Mouse (Mus musculus): Measurements from ENCODE around the gene Atg16l1.

Gene Atg16l1

DNA sequence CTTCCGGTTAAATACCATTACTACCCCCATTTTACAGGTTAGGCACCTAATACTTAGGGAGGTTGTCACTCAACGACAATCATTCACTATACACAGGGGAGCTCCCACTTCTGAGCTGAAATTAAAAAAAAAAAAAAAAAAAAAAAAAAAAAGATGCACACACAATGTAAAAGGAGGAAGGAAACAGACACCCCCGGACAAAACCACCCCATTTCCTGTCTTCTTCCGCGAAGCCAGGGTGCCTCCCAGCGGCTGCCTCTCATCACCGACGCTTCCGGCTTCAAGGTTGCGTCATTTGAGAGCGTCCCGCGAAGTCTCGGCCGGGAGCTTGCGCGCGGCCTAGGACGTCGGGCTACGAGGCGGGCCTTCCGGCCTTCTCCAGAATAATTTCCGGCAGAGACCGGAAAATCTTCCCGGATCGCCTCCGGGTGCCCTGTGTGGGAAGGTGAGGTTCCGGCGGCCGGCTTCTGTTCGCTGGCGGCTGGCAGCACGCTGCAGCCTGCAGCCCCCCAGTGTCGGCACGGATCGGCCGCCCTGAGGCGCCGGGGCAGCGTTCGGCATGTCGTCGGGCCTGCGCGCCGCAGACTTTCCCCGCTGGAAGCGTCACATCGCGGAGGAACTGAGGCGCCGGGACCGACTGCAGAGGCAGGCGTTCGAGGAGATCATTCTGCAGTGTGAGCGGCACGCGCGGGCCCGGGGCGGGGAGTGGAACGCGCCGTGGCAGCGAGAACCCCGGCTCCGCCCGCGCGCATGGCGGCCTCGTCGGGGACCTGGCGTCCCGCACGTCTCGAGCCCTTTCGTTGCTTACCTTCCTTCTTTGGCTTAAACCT lies at the start of gene Atg16l1:
Atg16l1 (plus strand) TSS at position 230 of the 830 bp plus-strand sequence.
- peak; percentile 66 for DNase-seq (ENCODE audit: extremely low read depth, low read depth, low spot score)

DNA sequence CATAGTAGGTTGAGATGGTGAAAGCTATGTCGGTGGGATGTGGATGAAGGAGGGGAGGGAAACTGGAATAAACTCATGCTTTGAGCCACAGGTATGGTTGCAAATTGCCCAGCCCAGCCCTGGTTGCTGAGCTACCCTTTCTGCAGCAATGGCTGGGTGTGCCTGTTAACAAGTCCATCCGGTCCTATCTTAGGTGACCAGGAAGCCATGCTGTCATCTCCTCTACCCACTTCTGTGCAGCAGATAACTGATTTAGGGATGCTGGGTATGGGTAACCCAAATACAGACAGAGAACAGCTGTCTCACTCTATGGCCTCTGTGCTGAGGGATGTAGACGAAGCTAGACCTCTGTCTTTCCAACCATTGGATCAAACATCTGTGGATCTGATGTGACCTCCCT lies 49.3 kb upstream of the Atg16l1 start:
- no peak for DNase-seq (ENCODE audit: extremely low read depth, low read depth, low spot score)

DNA sequence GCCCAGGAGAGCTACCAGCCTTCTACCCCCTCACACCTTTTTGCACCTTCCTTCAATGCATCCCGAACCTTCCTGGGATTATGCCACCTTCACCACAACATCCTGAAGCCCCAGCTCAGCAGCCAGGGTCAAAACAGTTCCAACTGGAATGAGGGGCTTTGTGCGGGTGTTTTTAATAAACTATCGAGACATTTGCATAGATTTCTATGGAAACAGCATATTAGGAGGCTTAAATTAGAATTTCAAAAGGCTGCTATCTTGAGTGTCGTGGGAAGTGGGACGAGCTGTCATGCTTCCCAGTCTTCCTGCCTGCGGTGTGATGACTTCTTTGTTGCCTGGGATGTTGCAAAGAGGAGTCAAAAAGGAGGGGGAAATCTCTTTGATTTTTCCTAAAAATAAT lies 46.6 kb upstream of the Atg16l1 start:
- no peak for DNase-seq (ENCODE audit: extremely low read depth, low read depth, low spot score)

DNA sequence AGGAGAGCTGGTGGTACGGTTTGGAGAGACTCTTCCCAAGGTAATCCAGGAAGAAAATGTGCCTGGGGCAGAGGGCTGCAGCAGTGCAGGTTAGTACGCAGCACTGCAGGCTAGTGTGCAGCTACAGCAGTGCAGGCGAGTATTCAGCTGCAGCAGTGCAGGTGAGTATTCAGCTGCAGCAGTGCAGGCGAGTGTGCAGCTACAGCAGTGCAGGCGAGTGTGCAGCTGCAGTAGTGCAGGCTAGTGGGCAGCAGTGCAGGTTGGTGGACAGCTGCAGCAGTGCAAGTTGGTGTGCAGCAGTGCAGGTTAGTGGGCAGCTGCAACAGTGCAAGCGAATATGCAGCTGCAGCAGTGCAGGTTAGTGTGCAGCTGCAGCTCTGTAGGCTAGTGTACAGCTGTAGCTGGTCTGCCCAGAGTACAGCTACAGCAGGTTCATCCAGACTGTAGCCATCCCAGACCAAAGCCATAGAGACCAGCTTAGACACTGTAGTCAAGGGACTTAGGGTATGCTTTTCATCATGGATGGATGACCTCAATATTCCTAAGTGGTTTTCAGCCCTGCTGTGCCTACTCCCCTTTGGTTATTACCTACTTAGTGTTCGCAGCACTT lies 45.9 kb upstream of the Atg16l1 start:
- DNase-seq (ENCODE audit: extremely low read depth, low read depth, low spot score), result no peak

DNA sequence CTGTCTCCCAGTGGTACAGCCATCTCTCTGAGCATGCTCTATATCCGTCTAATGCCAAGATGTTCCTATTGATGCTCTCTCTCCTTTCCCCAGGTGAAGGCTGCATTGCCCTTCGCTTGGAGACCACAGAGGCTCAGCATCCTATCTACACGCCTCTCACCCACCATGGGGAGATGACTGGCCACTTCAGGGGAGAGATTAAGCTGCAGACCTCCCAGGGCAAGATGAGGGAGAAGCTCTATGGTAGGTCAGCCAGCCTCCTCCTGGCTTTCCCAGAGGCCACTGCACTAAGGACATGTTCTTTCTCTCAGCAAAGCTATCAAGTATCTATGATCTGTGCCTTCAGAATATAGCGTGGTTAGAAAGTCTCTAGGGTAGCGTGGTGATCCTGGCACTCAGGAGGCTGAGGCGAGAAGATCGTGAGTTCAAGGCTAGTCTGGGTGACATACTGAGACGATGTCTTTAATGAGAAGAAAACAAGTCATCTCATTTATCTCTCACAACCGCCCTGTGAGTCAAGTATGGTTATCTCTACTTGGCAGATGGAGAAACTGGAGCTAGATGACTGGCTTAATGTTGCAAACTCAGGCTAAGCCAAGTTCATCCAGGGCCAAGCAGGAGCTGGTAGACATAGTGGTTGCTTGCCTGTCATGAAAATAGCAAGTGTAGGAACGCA lies 43.6 kb upstream of the Atg16l1 start:
- no peak for DNase-seq (ENCODE audit: extremely low read depth, low read depth, low spot score)

DNA sequence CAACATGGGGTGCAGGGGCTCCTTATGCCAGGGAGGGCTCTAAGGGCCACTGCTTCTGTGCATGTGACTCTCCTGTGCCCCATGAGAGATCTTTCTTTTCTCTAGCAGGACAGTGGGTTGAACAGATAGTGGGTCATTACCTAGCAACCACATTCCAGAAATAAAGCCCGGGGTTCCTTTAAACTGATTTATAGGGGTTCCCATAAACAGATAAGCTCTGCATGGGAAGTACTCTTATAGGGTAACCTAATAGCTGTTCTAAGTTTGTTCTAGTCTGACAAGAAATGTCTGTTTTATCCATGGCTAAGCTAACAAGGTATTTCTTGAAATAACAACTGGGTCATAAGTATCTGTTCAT lies 43.1 kb upstream of the Atg16l1 start:
- no peak for DNase-seq (ENCODE audit: extremely low read depth, low read depth, low spot score)

DNA sequence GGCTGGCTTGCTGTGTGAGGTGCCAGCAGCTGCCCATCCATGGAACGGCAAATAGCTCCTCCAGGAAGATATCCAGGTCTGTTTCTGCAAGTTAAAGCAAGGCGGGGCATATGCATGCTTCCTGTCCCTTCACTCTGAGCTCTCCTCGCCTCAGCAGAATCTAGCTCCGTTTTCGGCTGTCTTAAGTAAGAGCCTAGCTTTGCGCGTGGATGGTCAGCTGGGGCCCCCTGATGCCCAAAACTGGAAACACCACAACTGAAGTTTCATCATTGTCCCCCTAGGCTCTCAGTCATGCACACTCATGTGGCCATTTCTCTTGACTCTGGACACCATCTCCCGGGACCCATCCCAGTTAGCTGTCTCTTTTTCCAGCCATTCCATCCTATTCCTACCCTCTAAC lies 34.3 kb upstream of the Atg16l1 start:
- no peak for DNase-seq (ENCODE audit: extremely low read depth, low read depth, low spot score)

DNA sequence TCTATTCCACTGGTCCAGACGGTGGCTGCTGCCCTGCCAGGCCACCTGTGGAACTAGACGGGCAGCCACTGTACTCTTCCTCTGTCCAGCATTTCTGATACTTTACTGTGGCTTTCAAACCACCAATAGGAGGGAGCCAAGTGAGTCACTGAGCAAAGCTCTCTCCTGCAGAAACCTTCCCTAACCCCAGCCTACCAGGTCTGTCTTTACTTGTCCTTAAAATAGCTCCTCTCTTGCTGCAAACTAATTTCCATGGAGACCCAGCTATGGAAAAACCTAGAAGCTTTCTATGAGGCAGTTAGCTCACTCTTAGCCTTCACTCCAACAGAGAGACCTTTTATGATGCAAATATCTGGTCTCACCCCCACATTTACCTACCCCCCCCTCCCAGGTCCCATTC lies 33.6 kb upstream of the Atg16l1 start:
- DNase-seq (ENCODE audit: extremely low read depth, low read depth, low spot score), result no peak

DNA sequence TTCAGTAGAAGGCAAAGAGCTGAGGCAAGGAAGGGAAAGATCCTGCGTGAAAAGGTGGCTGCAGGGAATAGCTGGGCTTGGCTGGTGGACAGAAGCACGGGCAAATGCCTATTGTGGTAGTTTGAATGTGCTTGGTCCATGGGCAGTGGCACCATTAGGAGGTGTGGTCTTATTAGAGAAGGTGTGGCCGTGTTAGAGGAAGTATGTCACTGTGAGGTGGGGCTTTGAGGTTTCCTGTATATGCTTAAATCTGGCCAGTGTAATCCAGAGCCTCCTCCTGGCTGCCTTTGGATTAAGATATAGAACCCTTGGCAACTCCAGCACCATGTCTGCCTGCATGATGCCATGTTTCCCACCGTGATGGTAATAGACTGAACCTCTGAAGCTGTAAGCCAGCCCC lies 32.3 kb upstream of the Atg16l1 start:
- DNase-seq (ENCODE audit: extremely low read depth, low read depth, low spot score), result no peak

DNA sequence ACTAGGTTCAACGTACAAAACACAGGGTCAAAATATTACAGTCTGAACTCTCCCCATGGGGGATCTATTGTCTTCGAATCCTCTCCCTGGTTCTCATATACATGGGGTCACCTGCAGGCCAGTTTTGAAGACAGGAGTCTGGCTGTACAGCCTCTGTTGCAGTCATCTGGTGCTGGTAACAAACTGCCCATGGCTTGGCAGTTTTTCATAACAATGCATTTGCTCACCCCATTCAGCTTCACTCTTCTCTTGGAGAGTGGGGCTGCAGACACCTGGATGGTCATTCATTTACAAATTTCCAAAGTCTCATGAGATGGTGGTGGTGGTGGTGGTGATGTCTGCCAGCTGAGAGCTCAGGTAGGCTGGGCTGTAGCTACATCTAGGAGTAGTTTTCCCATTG lies 26.6 kb upstream of the Atg16l1 start:
- no peak for DNase-seq (ENCODE audit: extremely low read depth, low read depth, low spot score)

DNA sequence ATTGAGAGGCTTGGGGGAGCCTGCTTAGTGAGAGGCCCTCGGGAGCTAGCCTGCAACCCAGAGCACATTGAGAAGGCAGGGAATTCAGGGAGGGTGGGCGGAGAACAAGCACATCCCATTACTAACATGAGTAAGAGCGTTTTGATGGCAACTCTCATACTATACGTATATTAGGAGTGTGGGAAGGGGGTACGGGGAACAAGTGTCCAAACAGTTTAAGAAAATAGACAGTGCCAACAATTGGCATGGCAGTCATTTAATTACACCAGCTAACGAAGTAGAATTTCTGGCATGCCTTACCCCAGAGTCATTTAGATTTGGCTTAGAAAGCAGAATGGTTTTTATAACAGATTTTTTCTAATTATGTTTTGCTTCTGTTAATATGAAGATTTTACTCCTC lies 25.8 kb upstream of the Atg16l1 start:
- no peak for DNase-seq (ENCODE audit: extremely low read depth, low read depth, low spot score)

DNA sequence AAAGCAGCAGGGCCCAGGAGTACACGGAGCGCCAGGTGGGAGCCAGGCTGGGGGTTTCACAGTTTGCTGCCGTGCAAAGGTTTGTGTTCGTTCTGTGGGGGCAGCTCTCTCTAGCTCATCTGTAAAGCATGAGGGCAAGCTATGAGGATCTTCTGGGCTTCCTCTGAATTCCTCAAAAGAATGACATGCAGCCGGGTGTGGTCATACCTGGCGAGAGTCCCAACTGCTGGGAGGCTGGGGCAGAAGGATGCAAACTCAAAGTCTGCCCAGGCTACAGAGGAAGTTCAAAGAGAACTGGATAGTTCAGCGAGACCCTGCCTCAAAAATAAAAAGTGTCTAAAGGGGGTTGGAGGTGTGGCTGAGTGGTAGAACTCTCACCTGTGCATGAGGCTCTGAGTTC lies 25.4 kb upstream of the Atg16l1 start:
- no peak for DNase-seq (ENCODE audit: extremely low read depth, low read depth, low spot score)

DNA sequence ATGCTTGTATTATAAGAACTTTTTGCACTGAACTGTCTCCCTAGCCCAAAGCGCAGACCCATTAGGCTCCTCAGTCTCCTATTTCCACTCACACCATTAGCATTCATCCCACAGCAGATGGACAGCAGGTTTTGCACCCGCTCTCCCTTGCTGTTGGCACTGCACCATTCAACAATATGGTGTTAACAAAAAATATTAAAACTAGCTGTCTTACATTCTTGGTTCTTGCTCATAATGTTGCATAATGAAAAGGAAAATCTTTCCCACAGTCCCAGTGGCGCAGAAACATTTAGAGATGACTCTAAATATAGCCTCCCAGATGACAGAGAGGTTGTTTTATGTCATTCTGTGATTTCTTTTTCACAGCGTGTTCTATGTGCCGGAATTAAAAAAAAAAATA lies 22.5 kb upstream of the Atg16l1 start:
- DNase-seq (ENCODE audit: extremely low read depth, low read depth, low spot score), result no peak

DNA sequence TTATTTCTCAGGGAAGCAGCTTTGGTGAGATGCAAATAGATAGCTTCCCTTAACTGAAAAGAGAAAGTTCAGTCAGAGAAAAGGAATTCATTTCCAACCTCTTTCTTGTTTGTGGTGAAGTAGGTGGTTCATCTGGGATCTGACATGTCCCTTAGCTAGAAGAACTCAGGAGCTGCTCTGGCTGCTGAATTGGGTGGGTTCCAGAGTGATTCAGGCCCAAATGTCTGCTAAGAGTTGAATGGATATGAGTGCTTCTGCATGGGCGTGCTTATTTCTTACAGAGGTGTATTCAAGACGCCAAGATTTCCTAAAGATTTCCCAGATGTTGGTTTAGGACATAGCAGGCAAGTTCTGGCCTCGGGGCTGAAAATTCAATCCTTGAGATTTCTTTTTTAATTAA lies 21.5 kb upstream of the Atg16l1 start:
- DNase-seq (ENCODE audit: extremely low read depth, low read depth, low spot score), result no peak

DNA sequence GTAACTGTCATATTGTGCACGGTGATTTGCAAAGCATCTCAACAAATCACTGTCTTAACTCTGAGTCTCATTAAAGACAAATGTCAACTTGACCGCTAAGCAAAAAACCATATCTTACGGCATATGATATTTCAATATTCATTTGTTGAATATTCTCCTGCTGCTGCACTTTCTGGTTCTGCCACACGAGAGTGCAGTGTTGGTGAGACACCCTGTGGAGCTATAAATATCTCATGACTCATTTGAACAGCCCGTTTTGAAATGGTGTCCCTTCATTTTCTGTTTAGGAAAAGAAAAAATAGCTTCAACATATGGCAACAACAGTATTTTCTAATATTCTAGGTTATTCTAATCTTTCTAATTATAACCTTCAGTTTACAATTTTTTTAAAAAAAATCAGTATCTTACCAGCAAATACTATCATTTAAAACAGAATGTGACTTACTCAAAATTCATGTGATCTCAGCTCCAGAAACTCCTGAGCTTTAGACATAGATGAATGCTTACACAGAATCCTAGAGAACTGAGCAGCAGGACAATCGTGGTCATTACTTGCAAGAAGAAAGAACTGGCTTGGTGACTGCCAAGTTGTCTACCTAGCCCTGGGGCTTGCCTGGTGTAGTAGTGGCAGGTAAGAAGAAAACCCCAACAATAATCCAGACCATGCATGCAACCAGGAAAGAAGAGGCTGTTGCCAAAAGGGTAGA lies 14.9 kb upstream of the Atg16l1 start:
- no peak for DNase-seq (ENCODE audit: extremely low read depth, low read depth, low spot score)

DNA sequence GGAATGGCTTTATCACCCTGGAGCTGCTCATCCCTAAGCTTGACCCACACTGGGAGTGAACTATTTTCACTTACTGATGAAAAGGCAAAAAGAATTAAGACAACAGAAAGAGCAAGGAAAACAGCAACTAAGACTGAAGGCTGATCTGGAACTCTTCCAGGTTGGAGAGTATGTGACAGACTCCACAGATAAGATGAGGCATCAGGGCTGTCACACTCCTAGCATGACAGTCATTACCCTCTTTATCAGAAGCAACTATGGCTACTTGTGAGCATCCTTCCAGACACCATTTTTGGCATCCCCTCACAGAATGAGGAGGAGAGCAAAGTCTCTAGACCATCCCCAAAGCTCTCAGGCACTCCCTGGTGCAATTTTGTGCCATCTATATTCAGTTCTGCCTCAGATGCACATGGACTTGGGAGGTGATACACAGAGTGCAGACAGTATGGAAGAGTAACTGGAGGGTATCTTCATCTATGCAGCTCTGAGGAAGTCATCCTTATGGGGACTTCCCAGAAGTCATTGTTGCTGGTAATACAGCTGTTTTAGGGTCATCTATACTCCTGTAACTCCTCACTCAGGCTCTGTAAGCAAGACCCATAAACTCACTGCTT lies 6.2 kb upstream of the Atg16l1 start:
- no peak for DNase-seq (ENCODE audit: extremely low read depth, low read depth, low spot score)

DNA sequence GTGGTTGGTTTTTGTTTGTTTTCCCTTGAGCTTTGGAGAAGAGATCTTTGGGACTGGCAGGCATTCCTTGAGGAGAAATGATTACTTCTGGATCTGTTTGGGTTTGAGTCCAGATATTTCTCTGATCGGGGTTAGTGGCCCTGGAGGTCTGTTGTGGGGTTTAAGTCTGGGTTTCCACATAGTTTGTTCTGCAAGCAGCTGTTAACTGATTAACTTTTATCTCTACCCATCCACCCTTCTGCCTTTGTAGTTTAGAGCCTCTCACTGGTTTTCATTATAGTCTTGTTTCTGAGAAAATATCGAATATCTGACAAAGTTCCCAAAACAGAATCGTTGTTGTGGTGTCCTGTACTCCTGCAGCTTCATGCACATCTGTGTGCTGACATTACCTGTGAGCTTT lies 8.2 kb downstream of the Atg16l1 start:
- DNase-seq (ENCODE audit: extremely low read depth, low read depth, low spot score), result no peak

DNA sequence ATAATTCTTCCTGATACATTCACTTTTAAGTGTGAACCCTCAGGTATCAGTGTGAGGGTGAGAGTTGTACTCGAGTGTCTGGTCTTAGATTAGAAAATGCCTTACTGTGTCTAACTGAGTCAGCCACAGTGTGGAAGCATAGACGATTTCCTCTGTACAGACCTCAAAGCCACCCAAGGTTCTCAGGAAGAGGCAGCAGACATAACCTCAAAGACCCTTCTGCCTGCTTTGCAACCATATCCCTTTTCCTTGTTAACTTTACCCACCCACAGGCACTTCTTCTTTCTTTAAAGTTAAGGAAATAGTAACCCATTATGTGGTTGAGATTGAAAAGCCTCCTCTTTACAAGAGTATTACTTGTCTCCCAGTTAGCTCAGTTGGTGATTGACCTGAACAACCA lies 10.1 kb downstream of the Atg16l1 start:
- DNase-seq (ENCODE audit: extremely low read depth, low read depth, low spot score), result no peak

DNA sequence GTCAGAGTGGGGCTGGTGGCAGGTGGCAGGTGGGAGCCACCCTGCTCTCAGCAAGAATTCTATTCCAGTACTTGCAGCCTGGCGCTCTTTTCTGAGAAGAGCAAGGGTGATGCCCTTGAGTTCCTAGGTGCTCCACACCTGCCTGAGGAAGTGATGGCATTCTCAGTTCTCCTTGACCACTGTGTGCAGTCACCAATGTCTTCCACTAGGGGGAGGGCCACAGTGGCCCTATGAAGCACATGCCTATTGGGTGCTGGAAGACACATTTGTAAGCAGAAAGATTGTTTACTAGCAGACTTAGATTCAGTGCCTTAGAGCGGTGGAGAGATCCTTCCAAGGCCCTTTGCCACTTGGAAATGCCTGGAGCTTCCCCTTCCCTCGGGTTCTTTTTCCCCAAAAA lies 10.6 kb downstream of the Atg16l1 start:
- DNase-seq (ENCODE audit: extremely low read depth, low read depth, low spot score), result no peak

DNA sequence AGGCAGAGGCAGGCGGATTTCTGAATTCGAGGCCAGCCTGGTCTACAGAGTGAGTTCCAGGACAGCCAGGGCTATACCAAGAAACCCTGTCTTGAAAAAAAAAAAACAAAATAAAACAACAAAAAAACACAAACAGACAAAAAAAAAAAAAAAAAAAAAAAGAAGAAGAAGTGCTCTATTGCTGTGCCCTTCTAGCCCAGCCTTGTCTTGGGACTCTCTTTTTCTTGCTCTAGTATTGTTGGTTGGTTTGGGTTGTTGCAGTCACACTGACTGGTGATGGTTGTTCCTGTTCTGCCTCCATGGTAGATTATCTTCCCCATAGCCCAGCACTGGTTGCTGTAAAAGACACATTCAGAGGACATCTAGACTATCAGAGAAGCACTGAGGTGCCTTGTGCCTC lies 13.6 kb downstream of the Atg16l1 start:
- DNase-seq (ENCODE audit: extremely low read depth, low read depth, low spot score), result no peak

DNA sequence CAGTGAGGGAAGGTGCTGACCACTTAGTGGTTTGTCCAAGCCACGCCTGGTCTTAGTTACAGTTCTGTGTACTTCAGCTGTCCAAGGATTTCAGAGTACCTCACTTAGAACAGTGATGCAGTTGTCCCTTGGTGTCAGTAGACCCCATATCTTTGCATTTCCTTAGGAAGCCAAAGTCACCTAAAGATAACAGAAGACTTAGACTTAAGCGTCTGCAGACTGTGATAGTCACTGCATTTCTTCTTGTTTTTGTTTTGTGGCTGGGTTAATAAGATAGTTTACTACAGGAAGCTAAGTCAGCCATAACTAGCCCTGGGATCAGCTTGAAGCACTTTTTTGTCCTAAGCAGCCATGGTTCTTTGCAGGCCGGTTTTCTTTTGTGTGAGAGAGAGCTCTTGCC lies 14.8 kb downstream of the Atg16l1 start:
- DNase-seq (ENCODE audit: extremely low read depth, low read depth, low spot score), result no peak

Measured in fat pad, adult 2 months (tissue).